Mouse (Mus musculus) neutrophil, adult 5-6 weeks (primary cell): ENCODE results near the gene Igfals. TPM values are rescaled to one million over a fixed set of nuclear protein-coding genes. Genes with fewer than 3 reads are reported as not detected.

Experiments used
- ATAC-seq: fragments of 151-379, 151-347 bp; 2 replicates; pipeline ENCODE4 v1.8.0; 2017; ENCODE audit warnings: mild to moderate bottlenecking, moderate TSS enrichment; ENCODE audit not compliant: insufficient number of reproducible peaks, poor library complexity, low FRiP score, severe bottlenecking; ENCODE audit errors: extremely low read depth
- total RNA-seq: library from RNA; stranded (forward); fragments of 200-1000 nt; gene quantifications from 2 replicates; pipeline ENCODE4 v1.2.3, GENCODE M21; 2017

Gene Igfals
- total RNA-seq, 1 experiment from 2014 or later: not detected

DNA sequence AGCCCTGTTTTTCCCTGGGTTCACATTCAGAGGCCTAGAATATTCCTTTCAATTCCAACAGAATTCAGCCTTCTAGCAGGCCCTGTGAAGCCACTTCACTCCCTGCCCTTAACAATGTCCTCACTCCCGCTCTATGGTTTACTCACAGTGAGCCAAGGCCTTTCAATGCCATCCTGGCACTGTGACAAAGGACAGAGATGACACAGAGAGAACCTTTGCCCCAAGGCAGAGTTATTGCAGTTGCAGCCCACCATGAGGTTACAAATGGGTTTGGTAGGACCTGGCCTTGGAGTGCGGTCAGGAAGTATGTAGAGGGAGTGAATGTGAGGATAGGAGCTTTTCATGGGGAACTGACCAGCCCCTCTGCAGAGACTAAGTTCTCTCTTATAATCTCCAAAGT, 41.8 kb downstream of the Igfals start:
- no peak for ATAC-seq

- no peak for ATAC-seq
Measured at GRCm38 (mm10) chr17:24913984-24914383, 48.2 kb downstream of the Igfals start.

DNA sequence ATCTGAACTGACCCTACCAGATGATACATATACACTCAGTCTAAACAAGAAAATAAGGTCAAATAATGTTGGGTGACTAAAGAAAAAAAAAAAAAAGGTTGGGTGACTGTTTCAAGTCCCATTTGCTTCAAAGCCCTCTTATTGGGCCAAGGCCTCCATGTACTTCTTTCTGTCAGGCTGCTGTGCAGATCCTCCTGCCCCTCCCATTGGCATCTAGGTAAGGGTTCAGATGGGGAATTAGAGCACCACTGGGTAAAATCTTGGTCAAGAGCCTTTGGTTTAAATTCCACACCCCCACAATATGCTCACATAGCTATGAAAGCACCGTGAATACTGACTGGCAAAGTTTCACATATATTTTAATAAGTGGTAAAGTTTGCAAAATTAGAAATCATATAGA, 57.4 kb downstream of the Igfals start:
- no peak for ATAC-seq

- ATAC-seq: no peak
Measured at GRCm38 (mm10) chr17:24929506-24929905, 63.7 kb downstream of the Igfals start.

Other genes with a start within 250 kb of the Igfals start
- 48.2 and 53.8 TPM in 2 replicates for gene Tsc2, start 233.4 kb upstream of the Igfals start, total RNA-seq
- 2.4 and 4.5 TPM in 2 replicates for gene Nthl1, start 233.3 kb upstream of the Igfals start, total RNA-seq
- 0.37 and 0.58 TPM in 2 replicates for gene Slc9a3r2, start 215.7 kb upstream of the Igfals start, total RNA-seq
- not detected in 2 replicates for gene Npw, start 207.5 kb upstream of the Igfals start, total RNA-seq
- gene Zfp598, start 196.3 kb upstream of the Igfals start, total RNA-seq: 17.6 and 21.4 TPM in 2 replicates
- 0.25 TPM in 1 of 2 replicates, not detected in the other for gene Syngr3, start 176.0 kb upstream of the Igfals start, total RNA-seq
- 17.1 and 23.3 TPM in 2 replicates for gene Gfer, start 169.8 kb upstream of the Igfals start, total RNA-seq
- gene Noxo1, start 169.8 kb upstream of the Igfals start, total RNA-seq: 0.86 and 1.6 TPM in 2 replicates
- 10.1 and 10.4 TPM in 2 replicates for gene Tbl3, start 158.3 kb upstream of the Igfals start, total RNA-seq
- 0.86 TPM in 1 of 2 replicates, not detected in the other for gene Rnf151, start 147.9 kb upstream of the Igfals start, total RNA-seq
- 574 and 580 TPM in 2 replicates for gene Rps2, start 147.9 kb upstream of the Igfals start, total RNA-seq
- 107 and 119 TPM in 2 replicates for gene Ndufb10, start 141.5 kb upstream of the Igfals start, total RNA-seq
- 1.5 and 4.0 TPM in 2 replicates for gene Rpl3l, start 138.2 kb upstream of the Igfals start, total RNA-seq
- 818 and 923 TPM in 2 replicates for gene Msrb1, start 129.4 kb upstream of the Igfals start, total RNA-seq
- gene Hs3st6, start 113.0 kb upstream of the Igfals start, total RNA-seq: 0.58 TPM in 1 of 2 replicates, not detected in the other
- not detected in 2 replicates for gene Meiob, start 61.7 kb upstream of the Igfals start, total RNA-seq
- gene Hagh, start 25.9 kb upstream of the Igfals start, total RNA-seq: 17.9 and 28.0 TPM in 2 replicates
- 2.9 and 4.0 TPM in 2 replicates for gene Fahd1, start 15.6 kb upstream of the Igfals start, total RNA-seq
- gene Nubp2, start 20.4 kb downstream of the Igfals start, total RNA-seq: 26.3 and 32.4 TPM in 2 replicates
- 19.7 and 24.6 TPM in 2 replicates for gene Spsb3, start 20.6 kb downstream of the Igfals start, total RNA-seq
- 26.3 and 30.2 TPM in 2 replicates for gene Eme2, start 29.1 kb downstream of the Igfals start, total RNA-seq
- gene Mrps34, start 29.1 kb downstream of the Igfals start, total RNA-seq: 9.4 and 15.3 TPM in 2 replicates
- 26.1 and 34.3 TPM in 2 replicates for gene Nme3, start 30.5 kb downstream of the Igfals start, total RNA-seq
- gene Mapk8ip3, start 71.0 kb downstream of the Igfals start, total RNA-seq: 115 and 127 TPM in 2 replicates
- 20.0 and 20.6 TPM in 2 replicates for gene Jpt2, start 94.7 kb downstream of the Igfals start, total RNA-seq
- 18.3 and 20.7 TPM in 2 replicates for gene Cramp1l, start 149.8 kb downstream of the Igfals start, total RNA-seq
- gene Ift140, start 150.1 kb downstream of the Igfals start, total RNA-seq: 40.9 and 48.3 TPM in 2 replicates
- gene Tmem204, start 217.6 kb downstream of the Igfals start, total RNA-seq: not detected in 2 replicates
- gene Telo2, start 250.0 kb downstream of the Igfals start, total RNA-seq: 17.4 and 19.6 TPM in 2 replicates